Mouse (Mus musculus) megakaryocyte-erythroid progenitor cell, adult 5-6 weeks (primary cell): ENCODE data around the gene Arpp21. TPM values are rescaled to one million over a fixed set of nuclear protein-coding genes. Genes with fewer than 3 reads are reported as not detected.
A peak's percentile ranks its signal among the peaks of the same experiment; 100 is the strongest.

ENCODE experiments used
- ATAC-seq: replicated peaks from 2 replicates; pipeline ENCODE4 v1.8.0; 2016; ENCODE audit warnings: mild to moderate bottlenecking, inconsistent platforms; ENCODE audit not compliant: severe bottlenecking, poor library complexity, low FRiP score, low TSS enrichment
- total RNA-seq, 2 experiments: library from RNA; stranded (forward) in 1 of 2; stranded (reverse) in 1 of 2; fragments of 200-1000, 215-1000 nt in 1 of 2; fragments of >200 nt in 1 of 2; fragmentation: Nextera tagmentation in 1 of 2; gene quantifications; 2 replicates each; pipeline ENCODE4 v1.2.3; 2014 to 2017

The Arpp21 gene
- total RNA-seq (2014; fragmentation: Nextera tagmentation) (1.9 and 6.6 TPM in 2 replicates), total RNA-seq (2017) (0.46 and 0.56 TPM in 2 replicates)

GRCm38 (mm10) chr9:112235696-112236397 lies at the start of gene Arpp21:
Gene Arpp21 (minus strand): TSS chr9:112235938.
- no peak for ATAC-seq

GRCm38 (mm10) chr9:112272426-112272969 lies 36.8 kb upstream of the Arpp21 start:
- ATAC-seq, result no peak

GRCm38 (mm10) chr9:112264982-112265641 lies 29.4 kb upstream of the Arpp21 start:
- peak; percentile 99 for ATAC-seq

- no peak for ATAC-seq
Measured at GRCm38 (mm10) chr9:112261986-112262901, 26.5 kb upstream of the Arpp21 start.

- no peak for ATAC-seq
Measured at GRCm38 (mm10) chr9:112261556-112261955, 25.8 kb upstream of the Arpp21 start.

GRCm38 (mm10) chr9:112260696-112261095 lies 25.0 kb upstream of the Arpp21 start:
- ATAC-seq, result no peak

GRCm38 (mm10) chr9:112258560-112258959 lies 22.8 kb upstream of the Arpp21 start:
- ATAC-seq, result no peak

GRCm38 (mm10) chr9:112255971-112256370 lies 20.2 kb upstream of the Arpp21 start:
- no peak for ATAC-seq

GRCm38 (mm10) chr9:112253730-112254129 lies 18.0 kb upstream of the Arpp21 start:
- no peak for ATAC-seq

- ATAC-seq, result no peak
Measured at GRCm38 (mm10) chr9:112251857-112252256, 16.1 kb upstream of the Arpp21 start.

- ATAC-seq, result no peak
Measured at GRCm38 (mm10) chr9:112251339-112251738, 15.6 kb upstream of the Arpp21 start.

GRCm38 (mm10) chr9:112249753-112250152 lies 14.0 kb upstream of the Arpp21 start:
- ATAC-seq, result no peak

GRCm38 (mm10) chr9:112247183-112247582 lies 11.4 kb upstream of the Arpp21 start:
- ATAC-seq, result no peak

GRCm38 (mm10) chr9:112238168-112238567 lies 2.4 kb upstream of the Arpp21 start:
- no peak for ATAC-seq

GRCm38 (mm10) chr9:112236551-112236950 lies 813 bp upstream of the Arpp21 start:
- no peak for ATAC-seq

- peak; percentile 41; the same call in 1 of the 2 replicates for ATAC-seq
Measured at GRCm38 (mm10) chr9:112235041-112235695, 570 bp downstream of the Arpp21 start.

GRCm38 (mm10) chr9:112234505-112235024 lies 1.2 kb downstream of the Arpp21 start:
- ATAC-seq, result peak; percentile 51

GRCm38 (mm10) chr9:112233822-112234504 lies 1.8 kb downstream of the Arpp21 start:
- no peak for ATAC-seq
